Mouse (Mus musculus) heart, adult 18-20 months (tissue): ENCODE measurements around the gene Slc25a21. TPM values are rescaled to one million over a fixed set of nuclear protein-coding genes. Genes with fewer than 3 reads are reported as not detected.
A peak's percentile ranks its signal among the peaks of the same experiment; 100 is the strongest.

Source experiments
- DNase-seq, 2 experiments: peaks; one replicate each; pipeline ENCODE4 v3.0.0; 2021 to 2022; ENCODE audit warnings: mixed read lengths in 1 of 2
- total RNA-seq, 2 experiments: library from RNA; stranded (reverse); gene quantifications; 2 replicates each; pipeline ENCODE4 v1.2.3; 2021

Slc25a21 gene
- total RNA-seq, 2 experiments from 2014 or later: 0.64 to 0.67 TPM

GRCm38 (mm10) chr12:56737104-56737503, 460.2 kb downstream of the Slc25a21 start:
- DNase-seq: no peak

- no peak for DNase-seq
Measured at GRCm38 (mm10) chr12:56727631-56728030, 469.6 kb downstream of the Slc25a21 start.

GRCm38 (mm10) chr12:56718707-56719051, 478.6 kb downstream of the Slc25a21 start:
- DNase-seq: no peak

GRCm38 (mm10) chr12:56717971-56718706, 479.1 kb downstream of the Slc25a21 start:
- DNase-seq: no peak

GRCm38 (mm10) chr12:56701004-56701403, 496.3 kb downstream of the Slc25a21 start:
- DNase-seq: no peak

- no peak for DNase-seq
Measured at GRCm38 (mm10) chr12:56699915-56700900, 497.1 kb downstream of the Slc25a21 start.

- DNase-seq: no peak
Measured at GRCm38 (mm10) chr12:56699351-56699750, 497.9 kb downstream of the Slc25a21 start.

GRCm38 (mm10) chr12:56698191-56698980, 498.9 kb downstream of the Slc25a21 start:
- no peak for DNase-seq

- no peak for DNase-seq
Measured at GRCm38 (mm10) chr12:56697785-56698184, 499.5 kb downstream of the Slc25a21 start.

- DNase-seq: no peak
Measured at GRCm38 (mm10) chr12:56697011-56697740, 500.1 kb downstream of the Slc25a21 start.

- DNase-seq: no peak
Measured at GRCm38 (mm10) chr12:56696174-56697010, 500.9 kb downstream of the Slc25a21 start.

- peak; percentile 63 to 78 for DNase-seq
Measured at GRCm38 (mm10) chr12:56695358-56696173, 501.7 kb downstream of the Slc25a21 start.

GRCm38 (mm10) chr12:56694936-56695335, 502.3 kb downstream of the Slc25a21 start:
- no peak for DNase-seq

GRCm38 (mm10) chr12:56694361-56694760, 502.9 kb downstream of the Slc25a21 start:
- DNase-seq: no peak

GRCm38 (mm10) chr12:56693411-56694098, 503.7 kb downstream of the Slc25a21 start:
- DNase-seq: no peak

GRCm38 (mm10) chr12:56692536-56692935, 504.7 kb downstream of the Slc25a21 start:
- DNase-seq: no peak

- no peak for DNase-seq
Measured at GRCm38 (mm10) chr12:56691427-56692079, 505.7 kb downstream of the Slc25a21 start, which contains the start of gene Pax9. Gene Pax9 (plus strand): TSS chr12:56691767.

- DNase-seq: no peak
Measured at GRCm38 (mm10) chr12:56691001-56691400, 506.3 kb downstream of the Slc25a21 start.
